Mouse (Mus musculus) T-helper 2 cell (primary cell): Measurements from ENCODE around the gene 9430015G10Rik.

Source experiments
- in situ Hi-C: fragments of 300-600 bp; cut with MboI, MseI; formaldehyde crosslinking; loops from one replicate; pipeline ENCODE4 v1.15.1; 2025; ENCODE audit warnings: high pct_unique_total_duplicates

The 9430015G10Rik gene

GRCm38 (mm10) chr4:156109570-156110331 is at the start of gene 9430015G10Rik:
TSS of gene 9430015G10Rik (plus strand) at chr4:156109982.
- in situ Hi-C loops: no loop called here

DNA sequence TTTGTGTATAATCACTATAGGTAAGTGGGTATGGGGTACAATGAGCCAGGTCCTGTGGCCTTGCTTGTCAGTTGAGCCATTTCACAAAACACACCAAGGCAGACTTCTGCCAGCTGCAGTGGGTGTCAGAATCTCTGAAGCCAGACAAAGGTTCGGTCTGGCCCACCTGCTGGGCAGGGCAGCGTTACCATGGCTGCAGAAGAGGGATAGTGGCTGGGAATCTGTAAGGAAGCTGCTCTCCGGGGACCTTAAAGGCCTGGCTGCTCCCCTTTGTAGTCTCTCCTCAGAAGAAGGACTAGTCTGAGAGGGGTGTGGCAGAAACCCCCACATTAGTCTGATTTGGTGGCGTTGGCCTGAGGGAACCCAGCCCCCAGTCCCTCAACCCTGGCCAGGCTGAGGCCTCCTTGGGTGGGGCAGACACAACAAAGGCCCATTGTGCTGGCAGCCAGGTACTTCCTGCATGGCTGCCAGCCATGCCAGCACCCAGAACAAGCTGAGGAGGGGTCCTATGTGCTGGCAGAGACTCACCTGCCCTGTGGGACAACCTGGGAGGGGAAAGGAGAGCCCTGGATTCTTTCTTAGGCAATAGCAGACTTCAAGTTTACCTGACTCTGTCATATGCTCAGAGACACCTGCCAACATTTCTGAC is 45.8 kb upstream of the 9430015G10Rik start:
- in situ Hi-C loops: no loop called here

DNA sequence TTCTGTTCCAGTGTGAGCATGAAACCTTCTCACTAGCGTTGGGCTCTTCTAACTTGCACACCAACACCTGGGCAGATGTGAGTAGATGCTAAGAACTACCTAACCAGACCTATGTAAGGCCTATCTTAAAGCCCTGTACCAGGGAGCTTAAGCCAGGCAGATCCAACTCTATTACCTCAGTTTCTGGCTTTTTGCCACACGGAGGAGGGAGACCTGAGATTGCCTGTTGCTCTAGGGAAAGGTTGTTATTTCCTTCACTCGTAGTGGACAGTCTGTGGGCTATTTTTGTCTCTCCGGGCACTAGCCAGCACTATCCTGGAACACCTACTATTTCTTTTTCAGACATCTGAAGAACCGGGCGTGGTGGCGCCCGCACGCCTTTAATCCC is 45.3 kb upstream of the 9430015G10Rik start:
- in situ Hi-C loops: no loop called here

GRCm38 (mm10) chr4:156065156-156065894 is 44.5 kb upstream of the 9430015G10Rik start:
- in situ Hi-C loops: no loop called here

DNA sequence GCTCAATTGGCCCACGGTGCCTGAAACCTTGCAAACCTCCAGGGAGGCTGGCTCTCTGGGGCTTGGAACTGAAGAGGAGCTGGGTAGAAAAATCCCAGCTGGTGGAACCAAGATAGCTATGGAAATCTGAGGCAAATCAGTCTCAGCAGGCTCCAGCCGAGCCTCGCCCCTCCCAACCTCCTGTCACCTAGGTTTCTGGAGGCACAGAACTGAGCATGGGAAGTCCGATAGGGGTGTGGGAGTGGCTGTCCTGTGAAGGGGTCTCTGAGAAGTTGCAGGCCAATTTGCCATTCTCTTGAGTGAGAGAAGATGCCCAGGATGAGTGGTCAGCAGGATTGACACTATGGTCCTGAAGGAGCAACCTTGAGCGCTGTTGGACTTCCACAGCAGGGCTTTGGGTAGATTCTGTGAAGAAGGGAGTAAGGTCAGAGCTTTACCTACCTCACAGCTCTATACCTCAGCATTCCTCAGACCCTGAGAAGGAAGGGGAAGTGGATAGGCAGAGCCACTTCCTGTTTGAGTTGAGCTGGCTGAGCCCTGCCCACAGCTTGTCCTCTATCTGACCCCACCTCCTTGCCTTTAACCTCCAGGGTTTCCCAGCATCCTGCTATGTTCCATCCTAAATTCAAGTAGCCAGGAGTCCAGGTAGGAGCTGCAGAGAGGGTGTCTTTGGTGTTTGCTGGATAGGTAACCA is 42.4 kb upstream of the 9430015G10Rik start:
- in situ Hi-C loops: no loop called here

- in situ Hi-C loops: no loop called here
These were observed 40.1 kb upstream of the 9430015G10Rik start for GRCm38 (mm10) chr4:156069701-156070100.

GRCm38 (mm10) chr4:156070276-156070675 is 39.5 kb upstream of the 9430015G10Rik start:
- in situ Hi-C loops: no loop called here

GRCm38 (mm10) chr4:156070716-156071115 is 39.1 kb upstream of the 9430015G10Rik start:
- in situ Hi-C loops: no loop called here

GRCm38 (mm10) chr4:156076911-156077382 is 32.8 kb upstream of the 9430015G10Rik start:
- in situ Hi-C loops: no loop called here

- in situ Hi-C loops: no loop called here
These were observed 32.1 kb upstream of the 9430015G10Rik start for GRCm38 (mm10) chr4:156077499-156078301.

DNA sequence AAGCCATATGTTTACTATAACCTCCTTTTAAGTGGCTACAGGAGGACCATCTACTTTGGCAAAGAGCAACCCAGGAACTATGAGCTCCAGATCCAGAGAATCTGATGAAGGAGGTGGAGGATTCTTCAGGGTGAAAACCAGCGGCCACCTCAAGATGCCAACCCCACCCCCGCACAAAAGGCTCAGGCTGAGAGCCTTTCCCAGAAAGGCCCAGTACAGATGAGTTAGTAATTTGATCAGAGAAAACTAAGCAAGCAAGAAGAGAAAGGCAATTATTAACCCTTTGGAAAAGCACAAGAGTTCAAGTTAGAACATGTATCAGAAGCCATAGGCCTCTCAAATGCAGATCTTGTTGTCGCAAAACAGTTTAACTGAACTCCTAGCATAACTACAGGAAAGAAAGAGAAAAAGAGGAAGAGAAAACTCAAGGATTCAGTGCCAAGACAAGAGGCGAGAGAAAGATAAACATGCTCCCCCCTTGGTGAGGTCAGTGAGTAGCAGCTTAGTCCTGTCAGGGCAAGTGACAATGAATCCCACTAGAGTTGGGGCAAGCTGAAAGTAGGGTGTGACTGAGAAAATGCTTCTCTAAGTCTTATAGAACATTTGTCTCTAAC is 27.1 kb upstream of the 9430015G10Rik start:
- in situ Hi-C loops: no loop called here

DNA sequence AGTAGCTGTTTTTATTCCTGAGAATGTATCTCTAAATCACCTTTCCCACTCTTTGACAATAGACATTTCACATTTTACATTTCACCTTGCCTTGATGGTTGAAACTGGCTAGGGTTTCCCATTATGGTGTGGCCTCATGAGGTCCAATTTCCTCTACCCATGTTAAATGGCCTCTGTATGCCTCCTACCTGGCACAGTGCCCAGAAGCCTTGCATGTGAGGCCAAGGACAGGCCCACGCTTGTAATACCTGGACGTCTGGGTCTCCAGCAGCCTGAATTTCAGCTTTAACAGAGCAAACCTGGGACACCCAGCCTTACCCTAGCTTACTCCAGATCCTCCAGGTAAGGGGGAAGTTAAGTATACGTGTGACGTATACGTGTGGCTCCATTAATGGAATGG is 26.4 kb upstream of the 9430015G10Rik start:
- in situ Hi-C loops: no loop called here

GRCm38 (mm10) chr4:156084096-156084879 is 25.5 kb upstream of the 9430015G10Rik start:
- in situ Hi-C loops: no loop called here

DNA sequence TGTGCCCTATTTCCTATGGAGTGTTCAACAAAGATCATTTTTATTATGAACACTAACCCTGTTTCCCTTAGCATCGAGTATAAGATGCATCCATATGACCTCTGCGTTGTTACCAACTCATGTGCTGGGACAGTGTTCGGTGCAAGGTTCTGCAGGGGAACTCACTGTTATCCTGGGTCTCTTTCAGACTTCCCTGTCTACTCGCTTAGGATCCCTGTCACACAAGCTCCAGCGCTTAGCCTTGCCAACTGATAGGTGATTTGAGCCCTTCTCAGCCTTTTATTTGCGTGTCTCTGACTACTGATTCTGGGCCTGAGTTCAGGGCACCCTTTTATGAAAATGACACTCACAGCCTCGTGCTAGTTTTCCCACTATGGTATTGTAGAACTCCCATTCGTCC is 24.5 kb upstream of the 9430015G10Rik start:
- in situ Hi-C loops: no loop called here

- in situ Hi-C loops: no loop called here
These were observed 22.2 kb upstream of the 9430015G10Rik start for GRCm38 (mm10) chr4:156087398-156088087.

DNA sequence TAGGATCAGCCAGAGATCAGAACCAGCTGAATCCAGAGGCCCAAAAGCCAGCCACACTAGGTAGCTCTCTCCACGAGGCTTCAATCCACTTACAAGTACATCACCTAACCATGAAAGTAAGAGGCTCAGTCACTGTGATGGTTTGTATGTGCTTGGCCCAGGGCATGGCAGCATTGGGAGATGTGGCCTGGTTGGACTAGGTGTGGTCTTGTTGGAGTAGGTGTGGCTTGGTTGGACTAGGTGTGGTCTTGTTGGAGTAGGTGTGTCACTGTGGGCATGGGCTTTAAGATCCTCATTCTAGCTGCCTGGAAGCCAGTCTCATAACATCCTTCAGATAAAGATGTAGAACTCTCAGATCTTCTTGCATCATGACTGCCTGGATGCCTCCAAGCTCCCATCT is 18.5 kb upstream of the 9430015G10Rik start:
- in situ Hi-C loops: no loop called here

DNA sequence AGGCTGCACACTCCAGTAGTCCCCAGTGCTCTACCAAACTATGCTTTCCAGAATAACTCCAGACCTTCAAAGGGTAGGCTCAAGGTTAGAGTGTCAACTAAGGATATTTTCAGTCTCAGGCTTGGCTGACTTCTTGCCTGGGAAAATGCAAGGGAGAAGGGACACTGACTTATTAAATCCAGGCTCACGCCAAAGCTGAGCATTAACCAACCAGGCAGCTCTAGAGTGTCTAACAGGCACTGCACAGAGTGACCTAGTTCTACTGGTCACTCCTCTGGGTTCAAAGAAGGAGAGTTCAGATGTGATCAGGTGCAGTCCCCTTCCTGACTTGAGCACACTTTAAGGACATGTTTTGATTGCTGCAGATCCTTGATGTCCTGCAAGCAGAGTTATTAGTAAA is 17.0 kb upstream of the 9430015G10Rik start:
- in situ Hi-C loops: no loop called here

GRCm38 (mm10) chr4:156093758-156094157 is 16.0 kb upstream of the 9430015G10Rik start:
- in situ Hi-C loops: no loop called here

- in situ Hi-C loops: loop anchor here (5.0 kb wide), 1 partner anchor 39 kb away; the partner anchor contains the start of gene Ttll10
These were observed 13.6 kb upstream of the 9430015G10Rik start for GRCm38 (mm10) chr4:156096191-156096590.
